Mouse (Mus musculus) megakaryocyte, embryonic 14.5 days (primary cell): ENCODE measurements around the gene Aldh1l1. TPM values are rescaled to one million over a fixed set of nuclear protein-coding genes. Genes with fewer than 3 reads are reported as not detected.

Experiments used
- H3K27me3 ChIP-seq: replicated peaks from 2 replicates; pipeline ENCODE3; 2012; ENCODE audit warnings: inconsistent platforms
- H3K36me3 ChIP-seq: replicated peaks from 2 replicates; pipeline ENCODE3; 2012; ENCODE audit warnings: low read length, inconsistent platforms, mixed read lengths
- H3K4me1 ChIP-seq: 2 replicates; pipeline ENCODE4 v1.6.1; 2012; ENCODE audit warnings: inconsistent platforms
- H3K4me3 ChIP-seq: replicated peaks from 2 replicates; pipeline ENCODE3; 2012; ENCODE audit warnings: moderate library complexity, mild to moderate bottlenecking, inconsistent platforms
- H3K9me3 ChIP-seq: 2 replicates; pipeline ENCODE4 v1.6.1; 2012; ENCODE audit warnings: inconsistent platforms
- FLI1 ChIP-seq: IDR thresholded peaks from 2 replicates; pipeline ENCODE4 v1.6.1; 2012; ENCODE audit warnings: low read length, inconsistent platforms, mixed read lengths
- GATA1 ChIP-seq: IDR thresholded peaks from 3 replicates; pipeline ENCODE4 v1.6.1; 2012; ENCODE audit warnings: mixed read lengths, low read length, inconsistent platforms, borderline replicate concordance
- polyA plus RNA-seq: library from polyadenylated mRNA; stranded (reverse); fragments of >175 nt; gene quantifications from 2 replicates; pipeline ENCODE4 v1.2.3, GENCODE M21; 2012; ENCODE audit warnings: low replicate concordance; ENCODE audit not compliant: insufficient read depth

Aldh1l1 gene
- polyA plus RNA-seq, 1 experiment, result 7.4 TPM

- TF ChIP-seq GATA1 (no peak), FLI1 (no peak)
- H3K27me3 ChIP-seq, result peaks cover 40% of the 10 kb centered on the region
- peaks cover 40% of the 10 kb centered on the region for H3K36me3 ChIP-seq
- H3K9me3 ChIP-seq, result no peaks in the 10 kb centered on the region
- no peak overlapping the region for H3K4me3 ChIP-seq
- H3K4me1 ChIP-seq, result peaks cover 53% of the 10 kb centered on the region
These were observed 70.4 kb downstream of the Aldh1l1 start for GRCm38 (mm10) chr6:90556534-90557058.

GRCm38 (mm10) chr6:90557077-90557476 lies 70.8 kb downstream of the Aldh1l1 start:
- TF ChIP-seq GATA1 (no peak), FLI1 (no peak)

GRCm38 (mm10) chr6:90557829-90558693 lies 71.8 kb downstream of the Aldh1l1 start:
- no peak for TF ChIP-seq GATA1
- no peak for TF ChIP-seq FLI1
- Histone ChIP-seq H3K27me3 (peaks cover 39% of the 10 kb centered on the region), H3K4me3 (no peak overlapping the region), H3K36me3 (peaks cover 51% of the 10 kb centered on the region), H3K4me1 (peaks cover 50% of the 10 kb centered on the region), H3K9me3 (no peaks in the 10 kb centered on the region)

More at GRCm38 (mm10) chr6:90557077-90557476, 70.8 kb downstream of the Aldh1l1 start:
- Histone ChIP-seq H3K27me3 (peaks cover 36% of the 10 kb centered on the region), H3K36me3 (peaks cover 41% of the 10 kb centered on the region), H3K9me3 (no peaks in the 10 kb centered on the region), H3K4me1 (peaks cover 48% of the 10 kb centered on the region), H3K4me3 (no peak overlapping the region)

DNA sequence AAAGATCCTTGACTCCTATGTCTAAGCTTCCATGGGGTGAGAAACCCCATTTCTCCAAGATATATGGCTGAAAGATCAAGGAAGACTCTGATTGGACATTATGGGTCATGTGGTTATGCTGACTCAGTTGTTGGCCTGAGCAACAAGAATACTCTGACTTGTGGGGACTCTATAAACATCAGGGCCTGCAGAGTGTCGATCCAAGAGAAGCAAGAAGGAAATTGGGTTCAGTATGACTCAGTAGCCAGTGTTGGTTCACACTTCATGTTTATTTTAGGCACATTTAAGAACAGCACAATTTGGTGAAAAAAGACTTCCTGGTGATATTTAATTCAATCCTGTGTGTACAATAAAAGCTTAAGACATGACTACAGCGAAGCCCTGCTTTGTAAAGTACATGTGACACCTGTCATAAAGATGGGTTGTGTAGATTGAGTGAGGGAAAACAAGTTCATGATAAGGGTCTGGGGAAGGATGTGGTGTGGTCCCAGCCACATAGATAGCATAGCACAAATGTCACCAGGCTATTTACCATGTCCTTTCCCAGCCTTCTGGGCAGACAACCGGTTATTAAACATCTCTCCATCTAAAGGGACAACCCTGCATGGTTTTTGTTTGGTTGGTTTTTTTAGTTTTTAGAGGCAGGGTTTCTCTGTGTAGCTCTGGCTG lies 74.3 kb downstream of the Aldh1l1 start:
- H3K27me3 ChIP-seq, result peaks cover 40% of the 10 kb centered on the region
- H3K4me1 ChIP-seq, result peaks cover 51% of the 10 kb centered on the region
- no peaks in the 10 kb centered on the region for H3K9me3 ChIP-seq
- TF ChIP-seq FLI1 (no peak), GATA1 (no peak)
- H3K4me3 ChIP-seq, result peak overlapping the region; percentile 24
- peaks cover 72% of the 10 kb centered on the region for H3K36me3 ChIP-seq

DNA sequence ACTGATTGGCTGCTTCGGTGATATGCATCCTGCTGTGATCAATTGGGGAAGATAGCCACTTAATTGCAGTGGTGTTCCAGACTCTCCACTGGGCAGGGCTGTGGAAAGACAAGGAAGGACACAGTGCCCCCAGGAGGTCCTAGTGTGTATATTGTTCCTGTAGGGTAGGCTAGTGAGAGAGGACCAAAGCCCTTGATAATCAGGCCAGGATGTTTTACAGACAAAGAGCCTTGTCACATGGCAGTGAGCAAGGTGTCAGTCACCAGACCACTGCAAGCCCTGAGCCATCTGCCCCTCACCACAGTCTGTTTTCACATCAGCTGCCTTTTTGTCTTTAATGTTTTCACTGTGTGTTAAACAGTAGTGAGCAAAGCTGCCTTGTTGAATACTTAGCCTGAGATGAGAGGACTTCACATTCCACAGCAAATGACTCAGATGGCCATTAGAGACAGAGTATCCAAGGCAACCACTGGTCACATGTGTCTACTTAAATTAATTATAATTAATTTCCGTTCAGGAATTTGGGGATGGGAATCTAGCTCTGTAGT lies 75.1 kb downstream of the Aldh1l1 start:
- TF ChIP-seq FLI1 (no peak), GATA1 (no peak)
- Histone ChIP-seq H3K4me1 (peaks cover 59% of the 10 kb centered on the region), H3K4me3 (no peak overlapping the region), H3K36me3 (peaks cover 73% of the 10 kb centered on the region), H3K27me3 (peaks cover 38% of the 10 kb centered on the region), H3K9me3 (no peaks in the 10 kb centered on the region)

GRCm38 (mm10) chr6:90564240-90564639 lies 78.0 kb downstream of the Aldh1l1 start:
- Histone ChIP-seq H3K9me3 (no peaks in the 10 kb centered on the region), H3K4me3 (no peak overlapping the region), H3K4me1 (peaks cover 74% of the 10 kb centered on the region), H3K27me3 (peaks cover 37% of the 10 kb centered on the region), H3K36me3 (peaks cover 78% of the 10 kb centered on the region)
- no peak for TF ChIP-seq GATA1
- no peak for TF ChIP-seq FLI1

- TF ChIP-seq FLI1 (no peak), GATA1 (no peak)
These were observed 79.4 kb downstream of the Aldh1l1 start for GRCm38 (mm10) chr6:90565357-90566215.

GRCm38 (mm10) chr6:90567486-90567885 lies 81.3 kb downstream of the Aldh1l1 start:
- Histone ChIP-seq H3K36me3 (peaks cover 88% of the 10 kb centered on the region), H3K9me3 (no peaks in the 10 kb centered on the region), H3K4me1 (peaks cover 57% of the 10 kb centered on the region), H3K27me3 (peaks cover 52% of the 10 kb centered on the region), H3K4me3 (peak overlapping the region; percentile 25)
- no peak for TF ChIP-seq FLI1
- TF ChIP-seq GATA1, result no peak

More at GRCm38 (mm10) chr6:90565357-90566215, 79.4 kb downstream of the Aldh1l1 start:
- no peaks in the 10 kb centered on the region for H3K9me3 ChIP-seq
- H3K4me1 ChIP-seq, result peaks cover 61% of the 10 kb centered on the region
- H3K27me3 ChIP-seq, result peaks cover 45% of the 10 kb centered on the region
- peak overlapping the region; percentile 14 for H3K4me3 ChIP-seq
- peaks cover 79% of the 10 kb centered on the region for H3K36me3 ChIP-seq

- no peak for TF ChIP-seq GATA1
- no peak for TF ChIP-seq FLI1
- peaks cover 56% of the 10 kb centered on the region for H3K4me1 ChIP-seq
- no peaks in the 10 kb centered on the region for H3K9me3 ChIP-seq
- H3K36me3 ChIP-seq, result peaks cover 83% of the 10 kb centered on the region
- no peak overlapping the region for H3K4me3 ChIP-seq
- H3K27me3 ChIP-seq, result peaks cover 49% of the 10 kb centered on the region
These were observed 81.7 kb downstream of the Aldh1l1 start for GRCm38 (mm10) chr6:90567928-90568327.
